Mouse (Mus musculus) megakaryocyte, adult 5-6 weeks (primary cell): ENCODE measurements around the gene Ptges2. TPM values are rescaled to one million over a fixed set of nuclear protein-coding genes. Genes with fewer than 3 reads are reported as not detected.

Experiments used
- ATAC-seq: 2 replicates; pipeline ENCODE4 v1.8.0; 2016; ENCODE audit warnings: mild to moderate bottlenecking, inconsistent platforms; ENCODE audit not compliant: poor library complexity, severe bottlenecking
- total RNA-seq, 2 experiments: library from RNA; stranded (forward) in 1 of 2; stranded (reverse) in 1 of 2; fragments of 153-499, 151-499 nt in 1 of 2; fragments of 221-1000, 200-1000 nt in 1 of 2; gene quantifications; 2 replicates each; pipeline versions ENCODE4 v1.2.3 to v1.2.4; 2015 to 2017

Ptges2 gene
- total RNA-seq, 2 experiments from 2014 or later = 6.7 to 8.8 TPM

DNA sequence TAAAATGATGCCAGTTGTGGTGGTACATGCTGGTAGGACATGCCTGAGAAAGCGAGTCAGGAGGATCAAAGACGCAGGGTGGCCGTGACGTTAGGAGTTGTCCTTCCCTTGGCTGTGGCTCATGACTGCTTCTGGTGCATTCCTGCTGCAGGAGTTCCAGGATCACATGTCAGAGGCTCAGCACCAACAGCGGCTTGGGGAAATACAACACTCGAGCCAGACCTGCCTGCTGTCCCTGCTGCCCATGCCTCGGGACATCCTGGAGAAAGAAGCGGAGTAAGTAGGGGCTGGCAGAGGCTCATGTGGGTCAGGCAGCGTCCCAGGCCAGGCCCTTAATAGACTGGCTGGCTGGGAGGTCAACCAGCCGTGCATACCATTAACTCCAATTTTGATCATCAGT, 21.5 kb upstream of the Ptges2 start:
- no peak for ATAC-seq

GRCm38 (mm10) chr2:32375317-32375940, 20.3 kb upstream of the Ptges2 start:
- ATAC-seq = no peak

DNA sequence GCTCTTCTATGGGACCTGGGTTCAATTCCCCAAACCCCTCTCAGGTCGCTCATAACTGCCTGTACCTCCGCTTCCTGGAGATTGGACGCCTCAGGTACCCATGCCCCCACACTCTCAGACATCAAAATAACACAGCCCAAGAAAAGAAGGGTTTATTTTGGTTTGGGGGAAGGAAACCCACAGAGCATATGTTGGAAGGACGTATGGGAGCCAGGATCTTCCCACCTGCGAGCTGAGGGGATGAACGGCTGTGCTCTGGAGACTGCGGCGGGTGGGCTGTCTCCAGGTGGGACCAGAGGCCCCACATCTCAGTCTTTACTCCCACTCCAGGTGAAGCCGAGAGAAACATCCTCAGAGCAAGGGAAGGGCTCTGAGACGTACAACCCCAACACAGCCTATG, 18.7 kb upstream of the Ptges2 start:
- no peak for ATAC-seq

- ATAC-seq = no peak
Measured at GRCm38 (mm10) chr2:32380001-32380500, 15.6 kb upstream of the Ptges2 start.

DNA sequence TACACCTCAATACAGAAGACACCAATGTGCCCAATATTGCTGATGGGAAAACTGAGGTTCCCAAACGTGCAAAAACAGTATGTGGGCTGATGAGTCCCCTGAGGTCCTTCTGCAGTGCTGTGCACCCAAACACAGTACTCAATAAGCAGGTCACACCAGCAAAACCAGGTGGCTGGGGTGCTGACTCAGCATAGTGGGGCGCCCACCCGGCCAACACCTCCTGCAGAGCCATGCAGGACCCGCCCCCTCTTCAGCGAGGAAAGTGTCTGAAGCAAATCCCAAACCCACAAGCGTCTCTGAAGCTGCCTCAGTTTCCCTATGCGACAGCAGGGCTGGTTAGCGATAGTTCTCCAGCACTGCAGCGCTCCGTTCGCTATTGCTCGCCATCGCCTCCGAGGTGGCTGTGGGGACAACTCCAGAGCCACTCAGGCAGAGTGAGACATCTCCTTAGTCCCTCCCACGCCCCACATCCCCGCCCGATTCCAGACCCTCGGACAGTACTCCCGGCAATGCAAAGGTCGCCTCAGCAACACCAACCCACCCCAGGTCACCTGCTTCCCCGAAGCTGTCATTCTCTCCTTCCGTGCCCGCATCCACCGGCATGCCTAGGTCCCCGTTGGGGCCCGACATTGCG, 14.4 kb upstream of the Ptges2 start:
- peak; percentile 5; the same call in 1 of the 2 replicates for ATAC-seq

DNA sequence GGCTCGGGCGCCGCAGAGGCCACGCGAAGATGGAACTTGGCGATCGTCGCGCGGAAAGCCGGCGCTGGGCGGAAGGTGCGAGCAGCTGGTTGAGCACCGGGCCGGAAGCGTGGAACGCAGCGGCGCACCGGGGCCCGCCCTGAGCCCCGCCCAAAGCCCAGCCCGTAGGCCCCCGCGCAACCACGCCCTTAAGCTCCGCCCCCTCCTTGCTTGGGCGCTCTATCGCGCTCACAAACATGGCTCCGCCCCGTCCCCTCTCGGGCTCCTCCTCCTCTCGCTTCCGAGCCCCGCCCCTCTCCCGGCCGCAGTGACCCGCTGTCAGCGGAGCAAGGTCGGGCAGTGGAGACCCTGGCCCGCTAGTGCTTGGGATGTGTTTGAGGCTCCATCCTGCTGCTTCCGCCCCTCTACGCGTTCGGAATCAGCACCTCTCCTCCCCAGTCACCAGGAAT, 13.9 kb upstream of the Ptges2 start, which contains the start of gene 1110008P14Rik:
TSS of gene 1110008P14Rik (minus strand) at position 164 of the 449 bp plus-strand sequence.
- ATAC-seq = peak; percentile 90

DNA sequence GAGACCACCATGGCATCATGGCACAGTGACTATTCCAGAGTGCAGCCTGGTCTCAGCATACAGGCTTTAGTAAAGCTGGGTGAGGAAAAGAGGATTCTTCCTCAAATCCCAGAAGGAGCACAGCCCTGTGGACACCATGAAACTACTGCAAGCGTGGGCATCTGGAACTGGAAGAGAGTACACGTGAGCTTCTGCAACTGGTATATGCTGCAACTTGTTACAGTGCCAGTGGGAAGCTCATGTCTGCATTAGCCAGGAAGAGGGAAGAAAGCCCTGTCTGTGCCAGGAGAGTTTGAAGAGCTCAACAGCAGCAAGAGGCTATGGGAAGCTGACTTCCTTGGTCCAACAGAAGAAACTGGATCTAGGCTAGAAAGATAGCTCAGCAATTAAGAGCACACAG, 13.0 kb upstream of the Ptges2 start:
- no peak for ATAC-seq

DNA sequence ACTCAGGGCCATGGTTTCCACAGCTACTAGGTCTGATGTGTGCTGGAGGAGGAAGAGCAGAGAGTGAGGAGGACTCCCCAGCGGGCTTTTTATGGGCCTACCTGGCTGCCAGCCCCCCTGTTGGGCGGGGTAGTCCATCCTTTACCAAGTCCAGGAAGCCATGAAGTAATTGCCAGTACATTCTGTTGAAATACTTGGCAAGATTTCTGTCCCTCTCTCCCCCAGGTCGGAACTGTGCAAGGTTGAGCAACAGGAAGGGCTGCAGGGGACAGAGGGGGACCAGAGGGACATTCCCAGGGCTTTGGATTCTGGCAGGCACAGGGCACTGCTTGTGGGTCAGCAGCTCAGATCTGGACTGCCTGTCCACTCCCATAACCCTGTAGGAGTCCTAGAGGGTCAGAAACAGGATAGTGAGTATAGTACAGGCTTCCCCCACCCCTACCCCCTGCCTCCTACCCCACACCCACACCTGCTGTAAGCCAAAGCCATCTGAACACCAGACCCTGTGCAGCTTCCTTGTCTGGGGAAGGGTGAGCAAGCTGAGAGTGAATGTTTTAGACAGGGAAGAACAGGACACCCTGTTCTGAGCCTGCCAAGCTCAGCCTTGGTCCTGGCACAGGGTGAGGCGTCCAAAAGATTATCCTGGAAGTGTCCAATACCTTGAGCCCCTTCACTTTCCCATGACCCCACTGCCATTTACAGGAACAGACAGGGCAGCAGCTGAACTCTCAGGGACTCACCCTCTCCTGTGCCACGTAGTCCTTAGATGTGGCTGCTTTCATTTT, 7.8 kb upstream of the Ptges2 start, which contains the start of gene Lcn2:
TSS of gene Lcn2 (minus strand) at position 547 of the 785 bp plus-strand sequence.
- peak; percentile 73 for ATAC-seq

DNA sequence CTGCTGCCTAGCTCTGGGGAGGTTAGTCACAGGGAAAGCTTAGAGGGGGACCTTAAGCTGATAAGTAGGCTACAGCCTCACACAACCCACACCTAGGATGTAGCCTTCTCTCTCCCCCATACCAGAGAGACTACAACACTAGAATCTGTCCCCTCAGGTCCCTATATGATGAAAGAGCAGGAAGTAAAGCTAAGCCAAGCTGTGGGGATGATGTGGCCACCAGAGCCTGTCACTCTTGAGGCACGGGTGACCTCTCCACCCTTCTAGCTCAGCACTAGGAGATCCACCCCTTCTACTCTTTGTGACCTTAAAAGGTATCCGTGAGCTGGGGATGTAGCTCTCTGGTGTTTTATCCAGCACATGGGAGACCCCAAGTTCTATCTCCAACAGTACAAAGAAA, 6.5 kb upstream of the Ptges2 start:
- peak; percentile 57 for ATAC-seq

GRCm38 (mm10) chr2:32390871-32391270, 4.8 kb upstream of the Ptges2 start:
- no peak for ATAC-seq

DNA sequence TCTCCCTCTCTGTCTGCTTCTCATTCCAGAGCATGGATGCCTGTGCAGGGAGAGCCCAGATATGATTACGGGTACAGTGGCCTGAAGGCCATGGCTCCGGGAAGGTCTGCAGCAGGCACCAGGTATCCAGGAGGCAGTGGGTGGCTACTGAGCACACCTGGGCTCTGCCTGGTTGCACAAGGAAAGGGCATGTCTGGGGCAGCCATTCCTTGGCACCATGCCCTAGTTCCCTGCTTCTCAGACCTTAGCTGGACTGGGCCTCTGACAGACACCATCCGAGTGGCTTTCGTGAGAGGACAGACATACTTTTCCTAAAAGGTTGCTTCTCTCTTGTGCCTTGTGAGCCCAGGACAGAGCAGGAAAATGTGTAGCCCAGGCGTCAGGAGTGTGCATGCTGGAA, 3.6 kb upstream of the Ptges2 start:
- ATAC-seq = no peak

DNA sequence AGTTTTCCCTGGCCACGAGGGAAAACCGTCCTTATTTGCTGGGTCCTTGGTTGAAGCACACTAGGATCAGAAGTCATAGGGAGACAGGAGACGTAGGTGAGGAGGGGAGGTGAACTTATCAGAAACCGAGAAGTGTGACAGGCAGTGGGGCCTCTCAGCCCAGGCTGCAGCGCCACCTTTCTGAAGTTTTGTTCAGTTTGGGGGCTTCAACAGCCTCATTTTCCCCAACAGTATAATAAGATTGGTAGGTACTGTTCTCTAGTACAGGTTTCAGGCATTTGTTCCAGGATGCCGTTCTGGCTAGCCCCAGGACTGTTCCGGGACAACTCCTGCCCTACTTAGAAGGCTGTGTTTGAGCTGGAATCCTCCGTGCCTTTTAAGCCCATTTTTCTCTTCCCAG, 723 bp upstream of the Ptges2 start:
- no peak for ATAC-seq

DNA sequence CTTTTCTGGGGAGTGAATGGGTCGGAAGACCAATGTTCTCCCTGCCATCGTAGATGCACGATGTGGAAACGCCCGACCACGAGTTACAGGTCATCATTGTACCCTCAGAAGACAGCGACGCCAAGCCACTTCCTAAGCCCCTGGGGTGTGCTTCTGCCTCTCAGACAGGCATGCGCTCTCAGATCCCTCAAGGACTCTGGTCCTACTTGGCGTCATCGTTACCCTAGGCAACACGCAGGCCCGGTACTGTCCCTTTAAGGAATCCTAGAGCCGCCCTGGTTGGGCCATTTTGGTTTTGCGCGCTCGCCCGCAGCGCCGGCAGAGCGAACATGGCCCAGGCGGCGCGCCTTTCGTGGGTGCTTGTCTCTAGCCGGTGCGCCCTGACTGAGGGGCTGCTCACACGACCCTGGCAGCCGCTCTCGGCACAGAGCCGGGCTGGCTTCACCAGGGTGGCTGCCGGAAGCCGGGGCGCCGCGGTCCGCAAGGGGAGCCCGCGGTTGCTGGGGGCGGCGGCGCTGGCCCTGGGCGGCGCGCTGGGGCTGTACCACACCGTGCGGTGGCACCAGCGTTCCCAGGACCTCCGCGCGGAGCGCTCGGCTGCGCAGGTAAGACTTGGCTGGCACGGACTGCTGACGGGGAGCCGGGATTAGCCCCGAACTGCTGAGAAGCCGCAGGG, 388 bp downstream of the Ptges2 start:
- ATAC-seq = peak; percentile 74

DNA sequence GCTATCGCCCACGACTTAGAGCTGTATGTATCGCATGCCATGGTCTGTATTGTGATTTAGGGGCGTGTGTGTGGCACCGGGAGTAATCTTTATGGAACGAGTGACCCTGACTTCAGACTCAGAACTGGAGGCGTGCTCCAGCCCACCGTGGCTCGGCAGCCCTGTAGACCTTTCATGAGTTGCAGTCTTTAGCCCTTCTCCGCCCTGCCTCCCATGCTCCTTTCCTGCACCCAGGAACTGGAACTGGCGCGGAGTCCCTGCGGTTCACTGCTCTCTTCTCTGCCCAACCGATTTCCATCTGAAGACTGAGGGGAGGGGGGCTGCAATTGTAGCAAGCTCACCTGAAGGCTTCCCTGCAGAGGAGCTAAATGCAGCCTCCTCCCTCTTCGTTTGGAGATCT, 999 bp downstream of the Ptges2 start:
- ATAC-seq = no peak

- peak; percentile 99 for ATAC-seq
Measured at GRCm38 (mm10) chr2:32404663-32405062, 9.0 kb downstream of the Ptges2 start.

DNA sequence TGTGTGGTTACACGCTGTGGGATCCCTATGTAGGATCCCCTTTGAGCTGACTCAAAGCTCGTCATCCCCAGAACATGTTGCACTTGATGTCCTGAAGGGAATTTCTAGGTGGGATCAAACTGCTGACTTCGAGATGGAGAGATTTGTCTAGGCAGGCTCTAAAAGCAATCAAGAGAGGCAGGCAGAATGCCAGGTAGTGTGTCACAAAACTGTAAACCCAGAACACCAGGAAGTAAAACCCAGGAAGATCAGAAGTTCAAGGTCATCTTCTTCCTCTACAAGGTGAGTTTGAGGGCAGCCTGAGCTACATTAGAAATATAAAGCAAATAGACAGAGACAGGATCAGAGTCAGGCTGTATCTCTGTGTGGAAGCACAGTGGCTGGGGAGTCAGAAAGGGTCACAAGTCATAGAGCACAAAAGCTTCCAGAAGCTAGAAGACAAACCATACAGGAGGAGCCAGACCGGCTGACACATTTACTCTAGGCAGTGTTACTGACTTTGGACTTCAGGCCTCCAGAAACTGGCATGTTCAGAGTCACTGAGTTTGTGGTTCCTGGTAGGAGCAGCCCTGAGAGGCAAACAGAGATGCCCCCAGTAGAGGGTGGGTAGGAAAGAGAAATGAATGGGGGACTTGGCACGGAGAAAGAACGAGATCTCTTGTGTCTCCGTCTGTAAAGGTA, 11.6 kb downstream of the Ptges2 start:
- no peak for ATAC-seq

DNA sequence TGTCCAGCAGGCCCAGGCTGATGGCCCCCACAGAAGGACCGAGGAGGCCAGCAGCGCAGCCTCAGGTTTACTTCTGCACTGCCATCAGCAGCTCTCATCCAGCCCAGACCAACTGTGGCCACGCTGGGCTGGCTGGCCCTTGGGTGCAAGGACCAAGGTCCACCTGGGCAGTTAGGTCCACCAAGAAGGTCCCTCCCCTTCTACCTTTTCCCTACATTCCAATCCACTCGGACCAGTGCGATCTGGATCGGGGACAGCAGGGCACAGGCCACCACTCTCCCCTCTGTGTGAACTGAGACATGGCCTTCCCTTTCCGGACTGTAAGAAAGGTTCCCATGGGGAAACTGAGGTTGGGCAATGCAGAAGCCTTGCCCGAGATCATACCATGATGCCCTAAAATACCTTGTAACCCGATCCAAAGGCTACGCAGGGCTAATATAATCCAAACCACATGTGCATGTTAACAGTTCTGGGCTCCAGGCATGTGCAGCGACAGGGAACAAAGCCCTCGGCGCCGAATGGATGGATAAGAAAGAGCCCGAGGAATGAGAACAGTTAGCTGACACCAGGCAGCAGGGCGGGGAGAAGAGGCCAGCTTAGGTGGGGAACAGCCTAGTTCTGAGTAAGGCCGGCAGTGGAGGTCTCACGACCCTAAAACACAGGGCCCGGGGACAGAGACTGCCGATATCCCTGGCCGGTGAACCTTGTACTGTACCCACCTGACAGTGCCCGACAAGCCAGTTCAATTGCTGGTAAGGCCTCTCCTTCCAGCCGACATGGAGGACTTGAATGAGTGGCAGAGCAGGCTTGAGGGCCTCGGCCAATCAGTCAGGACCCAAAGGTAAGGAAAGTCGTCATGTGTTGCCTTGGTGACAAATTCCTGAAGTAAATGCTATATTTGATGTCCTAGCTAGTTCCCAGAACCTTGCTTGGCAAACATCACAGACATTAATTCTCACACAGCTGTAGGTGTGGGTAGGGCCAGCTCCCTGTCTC, 13.0 kb downstream of the Ptges2 start:
- ATAC-seq = no peak

DNA sequence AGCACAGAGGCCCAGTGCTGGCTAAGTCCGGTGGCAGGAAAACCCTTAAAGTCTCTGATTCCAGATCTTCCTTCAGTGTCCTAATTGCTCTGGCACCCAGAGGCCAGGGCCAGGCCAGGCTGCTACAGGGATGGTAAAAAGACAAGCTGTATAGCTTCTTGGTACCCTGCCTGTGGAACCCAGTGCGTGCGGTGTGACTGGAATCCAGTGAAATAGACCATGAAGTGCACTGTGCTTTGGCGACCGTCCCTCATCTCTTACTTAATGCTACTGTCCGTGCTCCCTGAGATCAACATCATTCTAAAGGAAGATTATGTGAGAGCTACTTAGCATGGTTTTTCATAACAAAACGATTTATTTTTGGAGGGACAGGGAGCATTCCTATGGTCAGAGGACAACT, 15.7 kb downstream of the Ptges2 start:
- ATAC-seq = no peak
